Mouse (Mus musculus) neural tube, embryonic 14.5 days (tissue): ENCODE data around the gene Slc9a2. TPM values are rescaled to one million over a fixed set of nuclear protein-coding genes. Genes with fewer than 3 reads are reported as not detected.

ENCODE experiments used
- ATAC-seq: fragments of 200-750 bp; cut with Nextera tagmentation; 2 replicates; pipeline ENCODE4 v1.8.0; 2017; ENCODE audit warnings: low read depth, mild to moderate bottlenecking, moderate TSS enrichment, moderate library complexity
- H3K27ac ChIP-seq: fragments of 300-500 bp; sonication (generic); 2 replicates; pipeline ENCODE4 v1.5.1; 2014; ENCODE audit warnings: low read depth, mild to moderate bottlenecking, control low read depth, low read length, moderate library complexity, mixed read lengths
- H3K27me3 ChIP-seq: fragments of 300-500 bp; sonication (generic); 2 replicates; pipeline ENCODE4 v1.6.1; 2014; ENCODE audit warnings: low read length; ENCODE audit not compliant: control insufficient read depth, insufficient read depth
- H3K36me3 ChIP-seq: fragments of 300-500 bp; sonication (generic); 2 replicates; pipeline ENCODE4 v1.6.1; 2014; ENCODE audit warnings: low read length, mixed read lengths; ENCODE audit not compliant: control insufficient read depth, insufficient read depth
- H3K4me1 ChIP-seq: fragments of 300-500 bp; sonication (generic); 2 replicates; pipeline ENCODE4 v1.6.1; 2014; ENCODE audit warnings: low read length; ENCODE audit not compliant: control insufficient read depth, insufficient read depth
- H3K4me2 ChIP-seq: fragments of 300-500 bp; sonication (generic); 2 replicates; pipeline ENCODE4 v1.6.1; 2014; ENCODE audit warnings: mild to moderate bottlenecking, low read depth, low read length, control low read depth
- H3K4me3 ChIP-seq: fragments of 300-500 bp; sonication (generic); 2 replicates; pipeline ENCODE4 v1.5.1; 2014; ENCODE audit warnings: low read depth, low read length, control low read depth, mixed read lengths
- H3K9ac ChIP-seq: fragments of 300-500 bp; sonication (generic); replicated peaks from 2 replicates; pipeline ENCODE4 v1.6.1; 2014; ENCODE audit warnings: low read depth, mild to moderate bottlenecking, control low read depth, low read length, mixed read lengths
- H3K9me3 ChIP-seq: fragments of 300-500 bp; sonication (generic); 2 replicates; pipeline ENCODE4 v1.6.1; 2016; ENCODE audit warnings: low read length; ENCODE audit not compliant: control insufficient read depth
- WGBS: fragments of 180-500 bp; shearing (Covaris S2); extraction: QIAGEN DNeasy Blood & Tissue Kit; methylation state at CpG from one replicate; pipeline ENCODE4 v1.1.7; 2014; 5-methylcytosine and 5-hydroxymethylcytosine counted together
- polyA plus RNA-seq: library from polyadenylated mRNA; unstranded; fragments of >200 nt; fragmentation: Nextera tagmentation; extraction: Ambion mirVana; gene quantifications from 2 replicates; pipeline ENCODE4 v1.2.1, GENCODE M21; 2014

Slc9a2 gene
- polyA plus RNA-seq, 1 experiment from 2014 or later: 0.16 TPM

- 80% methylated on average over 9 of the region's 9 CpGs for WGBS
- no peaks in the 10 kb centered on the region for H3K27me3 ChIP-seq
- H3K9me3 ChIP-seq: no peaks in the 10 kb centered on the region
- ATAC-seq: no peak
- H3K9ac ChIP-seq: no peak within 1 kb of the TSS
- H3K27ac ChIP-seq: no peak within 1 kb of the TSS
- no peaks in the 10 kb centered on the region for H3K4me1 ChIP-seq
- H3K4me3 ChIP-seq: no peak within 1 kb of the TSS
- H3K4me2 ChIP-seq: no peak within 1 kb of the TSS
- no peaks in the 10 kb centered on the region for H3K36me3 ChIP-seq
These were observed 125.0 kb downstream of the Slc9a2 start, which contains the start of gene Tmem182 for GRCm38 (mm10) chr1:40805351-40805750. Gene Tmem182, plus strand, starts transcription at chr1:40805601.

GRCm38 (mm10) chr1:40805891-40806290 lies 125.5 kb downstream of the Slc9a2 start:
- no peaks in the 10 kb centered on the region for H3K4me1 ChIP-seq
- ATAC-seq: no peak
- no peaks in the 10 kb centered on the region for H3K27me3 ChIP-seq
- H3K4me2 ChIP-seq: no peak overlapping the region
- no peaks in the 10 kb centered on the region for H3K36me3 ChIP-seq
- H3K27ac ChIP-seq: no peak overlapping the region
- whole genome bisulfite sequencing: 92% methylated on average over 11 of the region's 11 CpGs
- H3K4me3 ChIP-seq: no peak overlapping the region
- H3K9me3 ChIP-seq: no peaks in the 10 kb centered on the region
- no peak overlapping the region for H3K9ac ChIP-seq

- no peaks in the 10 kb centered on the region for H3K36me3 ChIP-seq
- 83% methylated on average over 3 of the region's 3 CpGs for WGBS
These were observed 128.3 kb downstream of the Slc9a2 start for GRCm38 (mm10) chr1:40808643-40809042.

GRCm38 (mm10) chr1:40815071-40815845 lies 134.9 kb downstream of the Slc9a2 start:
- Histone ChIP-seq H3K27ac (no peak overlapping the region), H3K36me3 (no peaks in the 10 kb centered on the region), H3K27me3 (no peaks in the 10 kb centered on the region), H3K4me3 (no peak overlapping the region), H3K4me2 (no peak overlapping the region), H3K4me1 (no peaks in the 10 kb centered on the region), H3K9ac (no peak overlapping the region), H3K9me3 (no peaks in the 10 kb centered on the region)
- ATAC-seq: no peak
- 52% methylated on average over 16 of the region's 16 CpGs for WGBS

More at GRCm38 (mm10) chr1:40808643-40809042, 128.3 kb downstream of the Slc9a2 start:
- H3K4me3 ChIP-seq: no peak overlapping the region
- no peak overlapping the region for H3K27ac ChIP-seq
- H3K9ac ChIP-seq: no peak overlapping the region
- no peaks in the 10 kb centered on the region for H3K27me3 ChIP-seq
- ATAC-seq: no peak
- H3K4me1 ChIP-seq: no peaks in the 10 kb centered on the region
- no peak overlapping the region for H3K4me2 ChIP-seq
- no peaks in the 10 kb centered on the region for H3K9me3 ChIP-seq

Other genes with a start within 250 kb of the Slc9a2 start
- not detected in 2 replicates for gene Il18r1, start 215.0 kb upstream of the Slc9a2 start, polyA plus RNA-seq
- 0.05 and 0.08 TPM in 2 replicates for gene Il18rap, start 165.2 kb upstream of the Slc9a2 start, polyA plus RNA-seq
- not detected in 2 replicates for gene Slc9a4, start 100.5 kb upstream of the Slc9a2 start, polyA plus RNA-seq
- gene Mfsd9, start 110.1 kb downstream of the Slc9a2 start, polyA plus RNA-seq: 8.8 and 9.8 TPM in 2 replicates
- gene Tmem182, start 125.0 kb downstream of the Slc9a2 start, polyA plus RNA-seq: 0.15 TPM in 1 of 2 replicates, not detected in the other